ENCODE assay signal across 33 mouse cellular contexts in the genomic region with DNA sequence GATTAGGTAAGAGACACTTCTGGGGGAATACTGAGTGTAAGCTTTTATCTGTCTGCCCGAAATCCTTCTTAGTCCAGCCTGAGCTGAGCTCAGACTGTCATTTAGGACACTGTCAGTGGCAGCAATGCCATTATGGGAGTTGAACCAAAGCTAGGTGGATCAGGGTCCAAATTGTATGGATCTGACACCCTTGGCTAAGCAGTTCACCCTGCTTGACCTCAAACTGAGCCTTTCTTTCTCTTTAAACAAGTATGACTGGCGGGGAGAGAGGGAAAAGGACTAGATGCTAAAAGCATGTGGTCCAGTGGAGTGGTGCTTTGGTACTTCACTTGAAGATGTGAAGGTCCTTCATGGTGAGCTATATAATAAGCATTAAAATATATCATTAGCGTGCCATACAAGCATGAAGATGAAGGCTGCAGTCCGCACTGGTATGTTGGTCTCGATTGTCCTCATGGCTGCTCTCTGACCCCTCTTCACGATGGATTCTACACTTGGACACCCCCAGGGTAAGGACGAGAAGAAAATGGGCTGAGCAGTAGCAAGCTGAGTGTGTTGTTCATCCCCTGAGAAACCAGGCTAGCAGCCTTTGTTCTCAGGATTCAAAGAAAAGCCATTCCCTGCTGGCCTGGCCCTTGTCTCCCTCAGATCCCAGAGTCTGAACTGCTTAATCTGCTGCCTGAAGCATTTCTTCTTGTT.
DNase-seq lines count a peak whose midpoint lies in the region; ATAC-seq lines count a peak whose summit lies in the region.
"Had no signal": no experiment of that assay in that cellular context is flagged by ENCODE, and none has a peak within 500 bp of the region (broad histone marks: within the 10 kb centered on the region; RNA-seq: fewer than 3 reads in every experiment).

No protein-coding gene starts in this region.

- no peak overlapping the region for H3K4me3 ChIP-seq in hindbrain, embryonic 10.5 days
- H3K4me3 ChIP-seq in hindbrain, embryonic 16.5 days (ENCODE audit: low read length) = no peak overlapping the region
- H3K4me3 ChIP-seq in midbrain, embryonic 11.5 days (ENCODE audit: low read depth, low read length) = no peak overlapping the region
- no peak overlapping the region for H3K4me3 ChIP-seq in midbrain, embryonic 16.5 days (ENCODE audit: low read depth, low read length)
- H3K4me3 ChIP-seq in kidney, embryonic 16.5 days (ENCODE audit: low read length) = no peak overlapping the region
- H3K4me3 ChIP-seq: erythroblast, embryonic 14.5 days; gastrocnemius, adult 2 months; heart, embryonic 13.5 days; layer of hippocampus, adult 2 months; limb, embryonic 10.5 days; limb, embryonic 15.5 days; liver, embryonic 13.5 days; megakaryocyte, embryonic 14.5 days; neural tube, embryonic 15.5 days had no signal

- H3K9ac ChIP-seq in hindbrain, embryonic 16.5 days (ENCODE audit: low read depth, low read length) = no peak overlapping the region
- no peak overlapping the region for H3K9ac ChIP-seq in midbrain, embryonic 11.5 days (ENCODE audit: low read length)
- H3K9ac ChIP-seq in midbrain, embryonic 16.5 days (ENCODE audit: low read depth, low read length) = no peak overlapping the region
- no peak overlapping the region for H3K9ac ChIP-seq in kidney, embryonic 16.5 days (replicated peaks; ENCODE audit: low read length)
- H3K9ac ChIP-seq: heart, embryonic 13.5 days; limb, embryonic 15.5 days; liver, embryonic 13.5 days; neural tube, embryonic 15.5 days had no signal

- WGBS in hindbrain, embryonic 10.5 days = 37% methylated on average over 7 of the region's 7 CpGs
- WGBS in hindbrain, embryonic 16.5 days = 36% methylated on average over 7 of the region's 7 CpGs
- 22% methylated on average over 7 of the region's 7 CpGs for WGBS in midbrain, embryonic 11.5 days
- WGBS in midbrain, embryonic 16.5 days = 15% methylated on average over 7 of the region's 7 CpGs
- WGBS in kidney, embryonic 16.5 days = 73% methylated on average over 7 of the region's 7 CpGs

- H3K27me3 ChIP-seq in hindbrain, embryonic 10.5 days (ENCODE audit: insufficient read depth, poor library complexity, severe bottlenecking) = no peaks in the 10 kb centered on the region
- no peaks in the 10 kb centered on the region for H3K27me3 ChIP-seq in hindbrain, embryonic 16.5 days (replicated peaks; ENCODE audit: control insufficient read depth, insufficient read depth, low read length)
- no peaks in the 10 kb centered on the region for H3K27me3 ChIP-seq in midbrain, embryonic 11.5 days (ENCODE audit: control insufficient read depth, insufficient read depth, low read length)
- no peaks in the 10 kb centered on the region for H3K27me3 ChIP-seq in midbrain, embryonic 16.5 days (ENCODE audit: control insufficient read depth, insufficient read depth, low read depth, low read length)
- H3K27me3 ChIP-seq in kidney, embryonic 16.5 days (ENCODE audit: insufficient read depth, low read length) = no peaks in the 10 kb centered on the region
- H3K27me3 ChIP-seq: heart, embryonic 13.5 days; limb, embryonic 15.5 days; liver, embryonic 13.5 days; megakaryocyte, embryonic 14.5 days; neural tube, embryonic 15.5 days had no signal

- DNase-seq in hindbrain, embryonic 10.5 days (ENCODE audit: low spot score) = peak; percentile 13
- DNase-seq in embryo, embryonic 11 days = peak; percentile 4
- peak; percentile 91 for DNase-seq in midbrain, embryonic 11.5 days (ENCODE audit: low spot score, missing footprints)
- no peak for DNase-seq in layer of hippocampus, postnatal 25 days (ENCODE audit: extremely low spot score in 1 of 2, low spot score in 1 of 2)
- DNase-seq: adrenal gland, postnatal 25 days; B cell, adult 2 months; cerebellum, adult 18-20 months; cerebellum, postnatal 10 days; gastrocnemius, adult 2 months; gastrocnemius, postnatal 36 days; heart, postnatal 10 days; kidney, adult 8-10 months; kidney, postnatal 36 days; layer of hippocampus, postnatal 36 days; liver, embryonic 13.5 days; lung, adult 18-20 months; lung, postnatal 4 days; right cerebral cortex, postnatal 25 days; thymus, adult 2 months; thymus, postnatal 36 days had no signal

- H3K27ac ChIP-seq in hindbrain, embryonic 10.5 days = peak overlapping the region; percentile 42
- H3K27ac ChIP-seq in hindbrain, embryonic 16.5 days (ENCODE audit: low read depth, low read length) = no peak overlapping the region
- no peak overlapping the region for H3K27ac ChIP-seq in midbrain, embryonic 11.5 days (ENCODE audit: low read depth, low read length)
- no peak overlapping the region for H3K27ac ChIP-seq in midbrain, embryonic 16.5 days (ENCODE audit: low read length)
- no peak overlapping the region for H3K27ac ChIP-seq in kidney, embryonic 16.5 days (ENCODE audit: low read length)
- H3K27ac ChIP-seq: gastrocnemius, adult 2 months; heart, embryonic 13.5 days; layer of hippocampus, adult 2 months; limb, embryonic 10.5 days; limb, embryonic 15.5 days; liver, embryonic 13.5 days; neural tube, embryonic 15.5 days had no signal

- H3K9me3 ChIP-seq in hindbrain, embryonic 10.5 days = no peaks in the 10 kb centered on the region
- H3K9me3 ChIP-seq in hindbrain, embryonic 16.5 days (ENCODE audit: control insufficient read depth, low read length) = no peaks in the 10 kb centered on the region
- no peaks in the 10 kb centered on the region for H3K9me3 ChIP-seq in midbrain, embryonic 11.5 days (ENCODE audit: control insufficient read depth, low read length)
- H3K9me3 ChIP-seq in midbrain, embryonic 16.5 days (replicated peaks; ENCODE audit: control insufficient read depth, low read length, poor library complexity, severe bottlenecking) = no peaks in the 10 kb centered on the region
- no peaks in the 10 kb centered on the region for H3K9me3 ChIP-seq in kidney, embryonic 16.5 days (ENCODE audit: low read length)
- H3K9me3 ChIP-seq: heart, embryonic 13.5 days; limb, embryonic 10.5 days; limb, embryonic 15.5 days; liver, embryonic 13.5 days; neural tube, embryonic 15.5 days had no signal

- no peak for ATAC-seq in hindbrain, embryonic 16.5 days
- ATAC-seq in midbrain, embryonic 11.5 days (ENCODE audit: low FRiP score) = peak; percentile 79
- ATAC-seq in midbrain, embryonic 16.5 days = peak; percentile 39; the same call in 1 of the 2 replicates
- ATAC-seq in kidney, embryonic 16.5 days (ENCODE audit: low FRiP score, low TSS enrichment) = no peak
- ATAC-seq: forebrain, embryonic 16.5 days; intestine, embryonic 16.5 days; lung, postnatal 0 days had no signal

- no peaks in the 10 kb centered on the region for H3K36me3 ChIP-seq in hindbrain, embryonic 10.5 days
- no peaks in the 10 kb centered on the region for H3K36me3 ChIP-seq in hindbrain, embryonic 16.5 days (ENCODE audit: control insufficient read depth, insufficient read depth, low read length)
- H3K36me3 ChIP-seq in midbrain, embryonic 11.5 days (ENCODE audit: control insufficient read depth, insufficient read depth, low read length) = no peaks in the 10 kb centered on the region
- no peaks in the 10 kb centered on the region for H3K36me3 ChIP-seq in midbrain, embryonic 16.5 days (ENCODE audit: control insufficient read depth, insufficient read depth, low read length)
- H3K36me3 ChIP-seq in kidney, embryonic 16.5 days (ENCODE audit: insufficient read depth, low read length) = no peaks in the 10 kb centered on the region
- H3K36me3 ChIP-seq: heart, embryonic 13.5 days; limb, embryonic 10.5 days; limb, embryonic 15.5 days; liver, embryonic 13.5 days; neural tube, embryonic 15.5 days had no signal

- peaks cover 11% of the 10 kb centered on the region for H3K4me1 ChIP-seq in hindbrain, embryonic 10.5 days (replicated peaks)
- H3K4me1 ChIP-seq in hindbrain, embryonic 16.5 days (ENCODE audit: control insufficient read depth, insufficient read depth, low read depth, low read length) = no peaks in the 10 kb centered on the region
- H3K4me1 ChIP-seq in midbrain, embryonic 11.5 days (ENCODE audit: control insufficient read depth, insufficient read depth, low read length) = peaks cover 9% of the 10 kb centered on the region
- no peaks in the 10 kb centered on the region for H3K4me1 ChIP-seq in midbrain, embryonic 16.5 days (ENCODE audit: control insufficient read depth, insufficient read depth, low read length)
- H3K4me1 ChIP-seq in kidney, embryonic 16.5 days (ENCODE audit: insufficient read depth, low read length) = no peaks in the 10 kb centered on the region
- H3K4me1 ChIP-seq: heart, embryonic 13.5 days; limb, embryonic 10.5 days; limb, embryonic 15.5 days; liver, embryonic 13.5 days; megakaryocyte, embryonic 14.5 days; neural tube, embryonic 15.5 days had no signal

- H3K4me2 ChIP-seq in hindbrain, embryonic 16.5 days (ENCODE audit: low read length) = no peak overlapping the region
- H3K4me2 ChIP-seq in midbrain, embryonic 11.5 days = no peak overlapping the region
- H3K4me2 ChIP-seq in midbrain, embryonic 16.5 days (ENCODE audit: low read length) = no peak overlapping the region
- no peak overlapping the region for H3K4me2 ChIP-seq in kidney, embryonic 16.5 days (replicated peaks; ENCODE audit: low read depth, low read length)
- H3K4me2 ChIP-seq: heart, embryonic 13.5 days; limb, embryonic 15.5 days; liver, embryonic 13.5 days; neural tube, embryonic 15.5 days had no signal

Comparison
In these comparisons a context has a peak if more than half of its experiments do, and no peak if none do; other contexts are left out.
1. DNase-seq: peak in hindbrain, embryonic 10.5 days (single experiment), embryo, embryonic 11 days (single experiment) and midbrain, embryonic 11.5 days (single experiment); none in layer of hippocampus, postnatal 25 days (0 of 2).
2. ATAC-seq: peak in midbrain, embryonic 11.5 days (single experiment) and midbrain, embryonic 16.5 days (single experiment); none in hindbrain, embryonic 16.5 days (single experiment) and kidney, embryonic 16.5 days (single experiment).